Mouse (Mus musculus): ENCODE measurements around the gene Prep.
"Not testable (repeated sequence)": the region's sequence is repeated elsewhere in the genome, so short reads cannot be mapped to it uniquely, and the experiment has no call there.

The Prep gene

GRCm38 (mm10) chr10:45077353-45077752 is 10.3 kb downstream of the Prep start:
- DNase-seq: no peak

- DNase-seq: no peak
Measured at GRCm38 (mm10) chr10:45079756-45080155, 12.8 kb downstream of the Prep start.

GRCm38 (mm10) chr10:45080490-45080889 is 13.5 kb downstream of the Prep start:
- no peak for DNase-seq

GRCm38 (mm10) chr10:45082730-45083129 is 15.7 kb downstream of the Prep start:
- no peak for DNase-seq

GRCm38 (mm10) chr10:45084002-45084401 is 17.0 kb downstream of the Prep start:
- not testable (repeated sequence) for DNase-seq

- DNase-seq: no peak
Measured at GRCm38 (mm10) chr10:45084471-45084870, 17.5 kb downstream of the Prep start.

- DNase-seq: no peak
Measured at GRCm38 (mm10) chr10:45085315-45085714, 18.3 kb downstream of the Prep start.

- DNase-seq: no peak
Measured at GRCm38 (mm10) chr10:45086637-45087036, 19.6 kb downstream of the Prep start.

GRCm38 (mm10) chr10:45091462-45092079 is 24.6 kb downstream of the Prep start:
- no peak for DNase-seq

GRCm38 (mm10) chr10:45092080-45093056 is 25.4 kb downstream of the Prep start:
- no peak for DNase-seq

GRCm38 (mm10) chr10:45098751-45099150 is 31.7 kb downstream of the Prep start:
- DNase-seq: no peak

- no peak for DNase-seq
Measured at GRCm38 (mm10) chr10:45100473-45100872, 33.5 kb downstream of the Prep start.

- DNase-seq: no peak
Measured at GRCm38 (mm10) chr10:45103184-45103583, 36.2 kb downstream of the Prep start.

- peak; percentile 47 for DNase-seq
Measured at GRCm38 (mm10) chr10:45104098-45104497, 37.1 kb downstream of the Prep start.

- no peak for DNase-seq
Measured at GRCm38 (mm10) chr10:45104535-45105079, 37.6 kb downstream of the Prep start.

- DNase-seq: no peak
Measured at GRCm38 (mm10) chr10:45106541-45106940, 39.5 kb downstream of the Prep start.

- DNase-seq: no peak
Measured at GRCm38 (mm10) chr10:45107313-45107712, 40.3 kb downstream of the Prep start.

- no peak for DNase-seq
Measured at GRCm38 (mm10) chr10:45109041-45109440, 42.0 kb downstream of the Prep start.

GRCm38 (mm10) chr10:45109974-45110373 is 43.0 kb downstream of the Prep start:
- no peak for DNase-seq

- no peak for DNase-seq
Measured at GRCm38 (mm10) chr10:45112927-45113326, 45.9 kb downstream of the Prep start.

GRCm38 (mm10) chr10:45114462-45114861 is 47.5 kb downstream of the Prep start:
- DNase-seq: no peak

GRCm38 (mm10) chr10:45116832-45117231 is 49.8 kb downstream of the Prep start:
- DNase-seq: no peak

GRCm38 (mm10) chr10:45118389-45118788 is 51.4 kb downstream of the Prep start:
- peak; percentile 26 for DNase-seq

GRCm38 (mm10) chr10:45121637-45122036 is 54.6 kb downstream of the Prep start:
- no peak for DNase-seq

Measured in cerebellum, adult 9-10 months (tissue).